Mouse (Mus musculus) midbrain, embryonic 11.5 days (tissue): ENCODE data around the gene Olfr564. TPM values are rescaled to one million over a fixed set of nuclear protein-coding genes. Genes with fewer than 3 reads are reported as not detected.

Experiments
- ATAC-seq: fragments of 200-750 bp; cut with Nextera tagmentation; 2 replicates; pipeline ENCODE4 v1.8.0; 2017; ENCODE audit warnings: moderate TSS enrichment, moderate library complexity; ENCODE audit not compliant: low FRiP score
- DNase-seq: peaks from one replicate; pipeline ENCODE4 v3.0.0; 2015; ENCODE audit warnings: low spot score; ENCODE audit errors: missing footprints
- H3K27ac ChIP-seq: fragments of 300-500 bp; sonication (generic); 2 replicates; pipeline ENCODE4 v1.5.1; 2014; ENCODE audit warnings: low read depth, low read length
- H3K27me3 ChIP-seq: fragments of 300-500 bp; sonication (generic); 2 replicates; pipeline ENCODE4 v1.6.1; 2014; ENCODE audit warnings: mild to moderate bottlenecking, low read length, moderate library complexity, mixed read lengths; ENCODE audit not compliant: control insufficient read depth, insufficient read depth
- H3K36me3 ChIP-seq: fragments of 300-500 bp; sonication (generic); 2 replicates; pipeline ENCODE4 v1.6.1; 2014; ENCODE audit warnings: mild to moderate bottlenecking, low read length, moderate library complexity, mixed read lengths; ENCODE audit not compliant: control insufficient read depth, insufficient read depth
- H3K4me1 ChIP-seq: fragments of 300-500 bp; sonication (generic); 2 replicates; pipeline ENCODE4 v1.6.1; 2014; ENCODE audit warnings: low read length; ENCODE audit not compliant: control insufficient read depth, insufficient read depth
- H3K4me2 ChIP-seq: fragments of 300-500 bp; sonication (generic); 2 replicates; pipeline ENCODE4 v1.6.1; 2014; ENCODE audit warnings: mild to moderate bottlenecking, moderate library complexity
- H3K4me3 ChIP-seq: fragments of 300-500 bp; sonication (generic); 2 replicates; pipeline ENCODE4 v1.5.1; 2014; ENCODE audit warnings: low read depth, low read length
- H3K9ac ChIP-seq: fragments of 300-500 bp; sonication (generic); 2 replicates; pipeline ENCODE4 v1.6.1; 2014; ENCODE audit warnings: low read length
- H3K9me3 ChIP-seq: fragments of 300-500 bp; sonication (generic); 2 replicates; pipeline ENCODE4 v1.6.1; 2016; ENCODE audit warnings: low read length; ENCODE audit not compliant: control insufficient read depth
- WGBS: fragments of 180-500 bp; shearing (Covaris S2); extraction: QIAGEN DNeasy Blood & Tissue Kit; methylation state at CpG from one replicate; pipeline ENCODE4 v1.1.7; 2014; 5-methylcytosine and 5-hydroxymethylcytosine counted together
- polyA plus RNA-seq: library from polyadenylated mRNA; unstranded; fragments of >200 nt; fragmentation: Nextera tagmentation; extraction: Ambion mirVana; gene quantifications from 2 replicates; pipeline ENCODE4 v1.2.1, GENCODE M21; 2014

Gene Olfr564
- polyA plus RNA-seq, result not detected in 2 replicates

- Histone ChIP-seq H3K9ac (no peak within 1 kb of the TSS), H3K27ac (no peak within 1 kb of the TSS), H3K4me2 (no peak within 1 kb of the TSS), H3K4me3 (no peak within 1 kb of the TSS), H3K27me3 (no peaks in the 10 kb centered on the region), H3K36me3 (no peaks in the 10 kb centered on the region), H3K9me3 (no peaks in the 10 kb centered on the region), H3K4me1 (no peaks in the 10 kb centered on the region)
- ATAC-seq, result no peak
- DNase-seq, result no peak
These were observed at the start of gene Olfr564 for GRCm38 (mm10) chr7:102803180-102803579. TSS of gene Olfr564 (plus strand) at chr7:102803480.

GRCm38 (mm10) chr7:102759266-102759665 is 44.0 kb upstream of the Olfr564 start, which contains the start of the genes Olfr560 and Olfr78:
TSS of gene Olfr560 (minus strand) at chr7:102759366.
TSS of gene Olfr78 (minus strand) at chr7:102759471.
- 80% methylated on average over 4 of the region's 4 CpGs for WGBS
- no peak for DNase-seq
- H3K27me3 ChIP-seq, result no peaks in the 10 kb centered on the region
- H3K9me3 ChIP-seq, result no peaks in the 10 kb centered on the region
- no peak within 1 kb of the TSS for H3K4me3 ChIP-seq
- H3K27ac ChIP-seq, result no peak within 1 kb of the TSS
- no peak for ATAC-seq
- H3K9ac ChIP-seq, result no peak within 1 kb of the TSS
- no peaks in the 10 kb centered on the region for H3K4me1 ChIP-seq
- no peak within 1 kb of the TSS for H3K4me2 ChIP-seq
- no peaks in the 10 kb centered on the region for H3K36me3 ChIP-seq

GRCm38 (mm10) chr7:102770921-102771320 is 32.4 kb upstream of the Olfr564 start, which contains the start of gene Olfr561:
TSS of gene Olfr561 (plus strand) at chr7:102771221.
- Histone ChIP-seq H3K9ac (no peak within 1 kb of the TSS), H3K36me3 (no peaks in the 10 kb centered on the region), H3K4me1 (no peaks in the 10 kb centered on the region), H3K9me3 (no peaks in the 10 kb centered on the region), H3K4me3 (no peak within 1 kb of the TSS), H3K4me2 (no peak within 1 kb of the TSS), H3K27ac (no peak within 1 kb of the TSS), H3K27me3 (no peaks in the 10 kb centered on the region)
- WGBS, result 90% methylated on average over 2 of the region's 2 CpGs
- DNase-seq (no peak), ATAC-seq (no peak)

Other genes with a start within 250 kb of the Olfr564 start
- 0.42 and 0.44 TPM in 2 replicates for gene Trim21, start 238.0 kb upstream of the Olfr564 start, polyA plus RNA-seq
- not detected in 2 replicates for gene Olfr550, start 232.0 kb upstream of the Olfr564 start, polyA plus RNA-seq
- not detected in 2 replicates for gene Olfr551, start 211.6 kb upstream of the Olfr564 start, polyA plus RNA-seq
- not detected in 2 replicates for gene Olfr552, start 205.7 kb upstream of the Olfr564 start, polyA plus RNA-seq
- not detected in 2 replicates for gene Olfr553, start 185.3 kb upstream of the Olfr564 start, polyA plus RNA-seq
- gene Olfr554, start 165.0 kb upstream of the Olfr564 start, polyA plus RNA-seq, result not detected in 2 replicates
- gene Olfr555, start 144.7 kb upstream of the Olfr564 start, polyA plus RNA-seq, result not detected in 2 replicates
- not detected in 2 replicates for gene Olfr556, start 138.6 kb upstream of the Olfr564 start, polyA plus RNA-seq
- gene Trim68, start 116.2 kb upstream of the Olfr564 start, polyA plus RNA-seq, result 9.5 and 10.8 TPM in 2 replicates
- gene Olfr557, start 107.6 kb upstream of the Olfr564 start, polyA plus RNA-seq, result not detected in 2 replicates
- not detected in 2 replicates for gene Olfr558, start 101.3 kb upstream of the Olfr564 start, polyA plus RNA-seq
- gene Olfr33, start 84.4 kb upstream of the Olfr564 start, polyA plus RNA-seq, result not detected in 2 replicates
- gene Olfr559, start 76.0 kb upstream of the Olfr564 start, polyA plus RNA-seq, result not detected in 2 replicates
- not detected in 2 replicates for gene Olfr560, start 44.1 kb upstream of the Olfr564 start, polyA plus RNA-seq
- gene Olfr78, start 44.0 kb upstream of the Olfr564 start, polyA plus RNA-seq, result not detected in 2 replicates
- gene Olfr561, start 32.3 kb upstream of the Olfr564 start, polyA plus RNA-seq, result not detected in 2 replicates
- not detected in 2 replicates for gene Olfr566, start 55.3 kb downstream of the Olfr564 start, polyA plus RNA-seq
- gene Olfr568, start 73.6 kb downstream of the Olfr564 start, polyA plus RNA-seq, result not detected in 2 replicates
- not detected in 2 replicates for gene Olfr569, start 87.4 kb downstream of the Olfr564 start, polyA plus RNA-seq
- not detected in 2 replicates for gene Olfr570, start 91.1 kb downstream of the Olfr564 start, polyA plus RNA-seq
- gene Olfr571, start 114.1 kb downstream of the Olfr564 start, polyA plus RNA-seq, result 0.11 TPM in 1 of 2 replicates, not detected in the other
- gene Olfr572, start 120.9 kb downstream of the Olfr564 start, polyA plus RNA-seq, result not detected in 2 replicates
- not detected in 2 replicates for gene Olfr573-ps1, start 139.1 kb downstream of the Olfr564 start, polyA plus RNA-seq
- gene Olfr574, start 145.0 kb downstream of the Olfr564 start, polyA plus RNA-seq, result not detected in 2 replicates
- gene Olfr575, start 155.3 kb downstream of the Olfr564 start, polyA plus RNA-seq, result not detected in 2 replicates
- gene Olfr576, start 159.2 kb downstream of the Olfr564 start, polyA plus RNA-seq, result not detected in 2 replicates
- gene Olfr577, start 172.5 kb downstream of the Olfr564 start, polyA plus RNA-seq, result not detected in 2 replicates
- gene Olfr578, start 185.8 kb downstream of the Olfr564 start, polyA plus RNA-seq, result not detected in 2 replicates
- gene Olfr582, start 234.5 kb downstream of the Olfr564 start, polyA plus RNA-seq, result not detected in 2 replicates
- not detected in 2 replicates for gene Olfr583, start 247.8 kb downstream of the Olfr564 start, polyA plus RNA-seq